Mouse (Mus musculus) thymus, postnatal 36 days (tissue): Measurements from ENCODE around the gene Nudt15.
"Not testable (repeated sequence)": the region's sequence is repeated elsewhere in the genome, so short reads cannot be mapped to it uniquely, and the experiment has no call there.

Experiments used
- DNase-seq, 2 experiments: peaks; one replicate each; pipeline ENCODE4 v3.0.0; 2022; ENCODE audit warnings: mixed read lengths in 2 of 2

The Nudt15 gene

GRCm38 (mm10) chr14:73548051-73548450 is at the start of gene Nudt15:
Gene Nudt15 (minus strand): TSS chr14:73548242.
- no peak for DNase-seq

- no peak for DNase-seq
These were observed 44.1 kb upstream of the Nudt15 start for GRCm38 (mm10) chr14:73592166-73592565.

- peak; percentile 9 to 13 for DNase-seq
These were observed 40.0 kb upstream of the Nudt15 start for GRCm38 (mm10) chr14:73588080-73588479.

GRCm38 (mm10) chr14:73576336-73576735 is 28.3 kb upstream of the Nudt15 start:
- DNase-seq: no peak

GRCm38 (mm10) chr14:73574053-73574452 is 26.0 kb upstream of the Nudt15 start:
- no peak for DNase-seq

DNA sequence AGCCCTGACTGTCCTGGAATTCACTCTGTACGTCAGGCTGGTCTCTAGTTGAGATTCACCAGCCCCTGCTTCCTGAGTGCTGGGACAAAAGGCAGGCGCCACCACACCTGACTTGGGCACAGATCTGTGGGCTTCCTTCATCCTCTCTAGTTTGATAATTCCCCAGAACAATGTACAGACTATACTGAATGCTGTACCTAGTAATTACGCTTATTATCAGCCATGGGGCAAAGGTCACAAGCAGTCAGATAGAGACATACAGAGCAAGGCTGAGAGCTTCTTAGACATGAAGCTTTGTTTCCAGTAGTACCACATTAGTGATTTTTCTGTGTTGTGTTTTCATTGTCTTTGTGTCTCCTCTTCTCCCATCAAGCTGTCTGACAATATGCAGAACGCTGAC is 23.1 kb upstream of the Nudt15 start:
- no peak for DNase-seq

GRCm38 (mm10) chr14:73569831-73570230 is 21.8 kb upstream of the Nudt15 start:
- DNase-seq: not testable (repeated sequence)

DNA sequence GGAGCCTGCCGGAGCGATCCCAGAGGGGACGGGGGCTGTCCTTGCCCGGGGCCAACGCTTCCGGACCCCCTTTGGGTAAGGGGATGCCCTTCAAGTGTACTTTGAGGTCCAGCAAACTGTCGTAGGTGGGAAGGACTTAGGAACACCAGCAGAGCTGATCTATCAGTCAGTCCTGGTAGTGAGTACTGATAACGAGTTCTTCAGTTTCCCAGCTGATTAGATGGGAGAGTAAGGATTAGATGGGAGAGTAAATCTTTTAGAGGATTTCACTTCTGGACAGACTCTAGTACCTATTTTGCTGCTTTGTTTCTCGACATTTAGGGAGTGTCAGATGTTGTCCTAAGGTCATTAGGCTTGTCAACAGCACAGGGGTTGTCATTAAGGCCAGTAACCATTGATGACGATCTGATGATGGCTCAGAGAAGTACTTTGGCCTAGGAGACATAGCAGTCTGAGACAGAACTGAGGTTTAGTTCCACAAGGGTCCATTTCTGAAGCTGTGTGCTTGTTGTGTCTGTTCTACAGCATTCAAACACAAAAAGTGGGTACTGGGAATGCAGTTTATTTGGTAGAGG is 5.2 kb upstream of the Nudt15 start:
- DNase-seq: no peak

DNA sequence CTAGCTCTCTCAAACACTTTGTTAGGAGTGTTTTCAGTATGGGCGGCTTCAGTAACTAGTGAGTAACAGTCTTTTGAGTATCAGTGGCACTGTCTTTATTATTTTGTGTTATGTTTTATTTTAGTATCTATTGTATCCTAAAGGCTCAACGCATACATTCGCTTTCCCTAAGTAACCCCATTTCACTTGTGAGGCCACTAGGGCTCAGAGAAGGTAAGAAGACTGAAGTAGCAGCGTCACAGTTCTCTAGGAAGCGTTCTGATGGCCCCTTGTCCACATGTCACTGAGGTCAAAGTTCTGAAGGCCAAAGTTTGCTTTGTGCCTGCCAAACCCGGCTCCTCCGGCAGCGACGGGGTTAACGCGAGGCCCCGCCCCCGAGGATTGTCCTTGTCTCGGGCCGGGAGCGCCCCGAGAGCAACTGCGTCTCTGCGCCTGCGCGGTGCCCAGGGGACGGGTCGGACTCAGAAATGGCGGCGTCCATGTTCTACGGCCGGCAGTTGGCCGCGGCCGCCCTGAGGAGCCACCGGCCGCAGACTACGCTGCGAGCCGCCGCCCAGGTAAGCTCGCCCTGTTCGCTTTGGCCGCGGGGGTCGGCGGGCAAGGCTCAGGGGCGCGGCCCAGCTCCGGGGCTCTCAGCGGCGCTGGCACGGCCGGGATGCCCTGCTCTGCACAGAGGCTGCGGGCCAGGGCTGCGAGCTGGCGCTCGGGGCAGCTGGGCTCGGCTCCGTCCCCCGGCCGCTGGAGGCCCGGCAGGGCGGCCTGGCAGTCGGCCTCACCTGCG is 4.5 kb upstream of the Nudt15 start:
- peak; percentile 93 to 95 for DNase-seq

- no peak for DNase-seq
These were observed 3.1 kb upstream of the Nudt15 start for GRCm38 (mm10) chr14:73551164-73551563.

DNA sequence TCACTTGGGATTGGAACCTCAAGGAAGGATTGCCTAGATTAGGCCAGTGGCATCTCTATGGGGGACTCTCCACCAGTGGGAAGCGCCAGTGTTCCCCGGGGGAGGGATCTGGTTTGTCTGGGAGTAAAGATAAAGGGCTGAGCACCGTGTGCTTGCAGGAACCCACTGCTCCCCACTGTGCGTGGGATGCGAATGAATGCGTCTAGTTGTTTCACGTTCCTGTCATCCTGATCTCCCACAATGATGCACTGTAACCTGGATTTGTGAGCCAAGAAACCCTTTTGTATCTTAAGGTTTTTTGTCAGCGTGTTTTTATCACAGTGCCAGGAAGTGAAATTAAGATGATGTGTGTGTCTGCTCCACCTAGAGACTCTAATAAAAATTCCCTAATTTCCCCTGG is 2.7 kb upstream of the Nudt15 start:
- no peak for DNase-seq

GRCm38 (mm10) chr14:73550291-73550690 is 2.2 kb upstream of the Nudt15 start:
- no peak for DNase-seq

- DNase-seq: no peak
These were observed 1.0 kb downstream of the Nudt15 start for GRCm38 (mm10) chr14:73547034-73547433.

GRCm38 (mm10) chr14:73543781-73544180 is 4.3 kb downstream of the Nudt15 start:
- no peak for DNase-seq

GRCm38 (mm10) chr14:73535641-73536040 is 12.4 kb downstream of the Nudt15 start:
- no peak for DNase-seq

DNA sequence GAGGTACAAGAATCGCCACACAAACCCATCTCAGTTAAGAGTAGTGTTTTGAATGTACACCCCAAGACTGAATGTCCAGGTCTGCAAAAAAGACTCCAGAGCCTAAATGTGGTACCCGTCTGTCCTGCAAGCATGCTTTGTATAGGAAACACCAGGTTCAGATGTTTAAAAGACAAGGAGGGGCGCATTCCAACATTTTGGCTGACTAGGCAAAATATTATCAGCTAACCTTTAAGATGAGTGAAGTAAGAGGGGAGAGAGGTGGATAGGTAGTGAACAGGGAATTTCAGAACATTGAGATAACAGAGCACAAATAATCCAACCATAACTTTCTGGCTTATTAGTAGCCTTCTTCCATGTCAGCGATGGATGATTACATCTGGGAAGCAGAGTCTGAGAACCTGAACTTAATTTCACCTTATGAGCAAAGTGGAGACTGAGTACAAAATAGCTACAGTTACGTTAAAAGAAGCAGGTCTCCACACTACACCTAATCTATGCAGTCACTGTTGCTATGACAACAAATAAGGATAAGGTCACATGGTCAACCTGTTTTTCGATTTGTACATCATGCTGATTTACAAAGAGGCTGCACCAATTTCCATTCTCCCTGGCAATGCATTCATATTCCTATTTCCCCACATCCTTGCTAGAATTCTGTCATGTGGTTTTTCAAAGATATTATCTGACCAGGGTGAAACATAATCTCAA is 14.1 kb downstream of the Nudt15 start:
- no peak for DNase-seq

GRCm38 (mm10) chr14:73528661-73529060 is 19.4 kb downstream of the Nudt15 start:
- DNase-seq: not testable (repeated sequence)

- DNase-seq: peak; percentile 88 to 93
These were observed 23.1 kb downstream of the Nudt15 start, which contains the start of gene Sucla2 for GRCm38 (mm10) chr14:73524766-73525448. Gene Sucla2 (plus strand): TSS chr14:73525319.

GRCm38 (mm10) chr14:73524136-73524535 is 23.9 kb downstream of the Nudt15 start:
- DNase-seq: no peak

DNA sequence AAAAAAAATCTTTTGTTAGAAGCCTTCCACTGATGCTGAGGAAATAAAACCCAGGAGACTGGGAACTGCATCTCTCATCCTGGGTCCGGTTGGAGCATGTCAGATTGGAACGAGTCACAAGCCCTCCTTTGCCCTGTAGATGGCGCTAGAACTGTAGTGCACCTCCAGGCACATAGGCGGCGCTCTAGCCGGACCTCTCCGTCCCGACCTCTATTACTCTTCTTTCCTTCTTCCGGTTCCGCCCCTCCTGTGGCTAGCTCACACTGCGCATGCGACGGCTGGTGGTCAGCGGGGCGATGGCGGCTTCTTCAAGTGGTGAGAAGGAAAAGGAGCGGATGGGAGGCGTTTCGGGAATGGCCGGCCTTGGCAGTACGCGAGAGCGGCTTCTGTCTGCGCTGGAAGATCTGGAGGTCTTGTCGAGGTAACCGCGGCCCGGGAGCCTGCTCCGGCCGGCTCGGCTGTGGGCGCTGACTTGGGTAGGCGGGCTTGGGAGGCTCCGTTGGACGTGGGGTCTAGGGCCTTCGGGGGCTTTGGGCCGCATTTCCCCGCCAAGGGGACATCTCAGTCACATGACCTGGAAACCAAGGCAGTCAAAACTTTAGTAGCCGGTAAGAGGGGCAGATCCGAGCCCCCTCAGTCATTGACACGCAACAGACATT is 38.1 kb downstream of the Nudt15 start, which contains the start of gene Med4:
TSS of gene Med4 (plus strand) at position 261 of the 659 bp plus-strand sequence.
- peak; percentile 90 to 92 for DNase-seq

DNA sequence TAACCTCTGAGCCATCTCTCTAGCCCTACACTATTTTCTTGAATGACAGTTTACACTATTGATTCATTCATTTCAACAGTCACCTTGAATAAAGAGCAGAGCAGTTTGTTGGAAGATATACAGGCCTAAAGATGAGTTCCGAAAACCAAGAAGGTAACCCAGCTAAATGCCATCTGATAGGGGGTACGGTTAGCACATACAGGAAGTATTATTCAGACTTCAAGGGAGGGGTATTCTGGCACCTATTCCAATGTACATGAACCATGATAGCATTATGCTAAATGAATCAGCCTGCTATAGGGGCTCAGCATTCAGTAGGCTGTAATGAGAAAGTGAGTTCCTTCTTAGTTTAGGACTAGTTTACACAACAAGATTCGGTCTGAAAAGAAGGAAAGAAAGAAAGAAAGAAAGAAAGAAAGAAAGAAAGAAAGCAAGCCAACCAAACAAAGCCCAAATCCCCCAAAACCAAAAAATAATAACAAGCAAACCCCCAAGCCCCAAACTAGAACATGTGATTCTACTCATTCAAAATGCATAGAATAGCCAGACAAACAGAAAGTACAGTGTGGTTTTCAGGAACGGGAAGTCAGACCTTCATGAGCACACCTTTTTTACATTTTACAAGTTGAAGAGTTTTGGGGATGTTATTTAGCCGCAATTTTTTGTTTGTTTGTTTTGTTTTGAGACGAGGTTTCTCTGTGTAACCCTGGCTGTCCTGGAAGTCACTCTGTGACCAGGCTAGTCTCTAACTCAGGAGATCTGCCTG is 39.2 kb downstream of the Nudt15 start:
- DNase-seq: no peak
